Mouse (Mus musculus): Measurements from ENCODE around the gene Gab2. TPM values are rescaled to one million over a fixed set of nuclear protein-coding genes. Genes with fewer than 3 reads are reported as not detected.
"Not testable (repeated sequence)": the region's sequence is repeated elsewhere in the genome, so short reads cannot be mapped to it uniquely, and the experiment has no call there.

Gene Gab2
- polyA plus RNA-seq, 1 experiment from 2014 or later = 5.4 TPM

GRCm38 (mm10) chr7:97210064-97210685 lies 128.8 kb downstream of the Gab2 start:
- Histone ChIP-seq H3K9ac (ENCODE audit: low read depth, low read length) (no peak overlapping the region), H3K27me3 (replicated peaks; ENCODE audit: control insufficient read depth, insufficient read depth, low read length) (no peaks in the 10 kb centered on the region), H3K9me3 (ENCODE audit: control insufficient read depth, low read length) (no peaks in the 10 kb centered on the region), H3K4me2 (ENCODE audit: low read depth, low read length) (no peak overlapping the region), H3K36me3 (ENCODE audit: control insufficient read depth, insufficient read depth, low read length) (no peaks in the 10 kb centered on the region), H3K4me1 (ENCODE audit: control insufficient read depth, insufficient read depth, low read length) (peaks cover 6% of the 10 kb centered on the region; the same call in 1 of the 2 replicates), H3K4me3 (ENCODE audit: low read length) (no peak overlapping the region), H3K27ac (ENCODE audit: low read length) (no peak overlapping the region)
- ATAC-seq = no peak

GRCm38 (mm10) chr7:97211117-97211516 lies 129.7 kb downstream of the Gab2 start:
- Histone ChIP-seq H3K4me2 (ENCODE audit: low read depth, low read length) (no peak overlapping the region), H3K4me1 (ENCODE audit: control insufficient read depth, insufficient read depth, low read length) (peaks cover 6% of the 10 kb centered on the region; the same call in 1 of the 2 replicates), H3K36me3 (ENCODE audit: control insufficient read depth, insufficient read depth, low read length) (no peaks in the 10 kb centered on the region), H3K4me3 (ENCODE audit: low read length) (no peak overlapping the region), H3K27me3 (replicated peaks; ENCODE audit: control insufficient read depth, insufficient read depth, low read length) (no peaks in the 10 kb centered on the region), H3K27ac (ENCODE audit: low read length) (no peak overlapping the region), H3K9me3 (ENCODE audit: control insufficient read depth, low read length) (no peaks in the 10 kb centered on the region), H3K9ac (ENCODE audit: low read depth, low read length) (no peak overlapping the region)
- no peak for ATAC-seq
- 74% methylated on average over 4 of the region's 4 CpGs for WGBS

GRCm38 (mm10) chr7:97223836-97224235 lies 142.4 kb downstream of the Gab2 start:
- no peaks in the 10 kb centered on the region for H3K36me3 ChIP-seq (ENCODE audit: control insufficient read depth, insufficient read depth, low read length)
- no peak overlapping the region for H3K27ac ChIP-seq (ENCODE audit: low read length)
- 84% methylated on average over 2 of the region's 2 CpGs for WGBS
- H3K4me1 ChIP-seq (ENCODE audit: control insufficient read depth, insufficient read depth, low read length) = no peaks in the 10 kb centered on the region
- no peak overlapping the region for H3K9ac ChIP-seq (ENCODE audit: low read depth, low read length)
- ATAC-seq = no peak
- no peak overlapping the region for H3K4me2 ChIP-seq (ENCODE audit: low read depth, low read length)
- no peaks in the 10 kb centered on the region for H3K27me3 ChIP-seq (replicated peaks; ENCODE audit: control insufficient read depth, insufficient read depth, low read length)
- H3K9me3 ChIP-seq (ENCODE audit: control insufficient read depth, low read length) = no peaks in the 10 kb centered on the region
- no peak overlapping the region for H3K4me3 ChIP-seq (ENCODE audit: low read length)

- peaks cover 3% of the 10 kb centered on the region; the same call in 1 of the 2 replicates for H3K4me1 ChIP-seq (ENCODE audit: control insufficient read depth, insufficient read depth, low read length)
- 73% methylated on average over 2 of the region's 2 CpGs for WGBS
- no peak overlapping the region for H3K4me2 ChIP-seq (ENCODE audit: low read depth, low read length)
- no peaks in the 10 kb centered on the region for H3K27me3 ChIP-seq (replicated peaks; ENCODE audit: control insufficient read depth, insufficient read depth, low read length)
- no peaks in the 10 kb centered on the region for H3K9me3 ChIP-seq (ENCODE audit: control insufficient read depth, low read length)
- H3K27ac ChIP-seq (ENCODE audit: low read length) = no peak overlapping the region
- no peak overlapping the region for H3K4me3 ChIP-seq (ENCODE audit: low read length)
- no peaks in the 10 kb centered on the region for H3K36me3 ChIP-seq (ENCODE audit: control insufficient read depth, insufficient read depth, low read length)
- no peak overlapping the region for H3K9ac ChIP-seq (ENCODE audit: low read depth, low read length)
- ATAC-seq = no peak
These were observed 164.0 kb downstream of the Gab2 start for GRCm38 (mm10) chr7:97245261-97245949.

- H3K9me3 ChIP-seq (ENCODE audit: control insufficient read depth, low read length); H3K27ac ChIP-seq (ENCODE audit: low read length); H3K9ac ChIP-seq (ENCODE audit: low read depth, low read length); H3K4me2 ChIP-seq (ENCODE audit: low read depth, low read length); H3K27me3 ChIP-seq (replicated peaks; ENCODE audit: control insufficient read depth, insufficient read depth, low read length); ATAC-seq; H3K4me3 ChIP-seq (ENCODE audit: low read length); H3K4me1 ChIP-seq (ENCODE audit: control insufficient read depth, insufficient read depth, low read length); H3K36me3 ChIP-seq (ENCODE audit: control insufficient read depth, insufficient read depth, low read length): not testable (repeated sequence)
- 67% methylated on average over 2 of the region's 2 CpGs for WGBS
These were observed 164.7 kb downstream of the Gab2 start for GRCm38 (mm10) chr7:97245950-97246578.

GRCm38 (mm10) chr7:97247661-97248060 lies 166.3 kb downstream of the Gab2 start:
- Histone ChIP-seq H3K4me2 (ENCODE audit: low read depth, low read length) (no peak overlapping the region), H3K27ac (ENCODE audit: low read length) (no peak overlapping the region), H3K27me3 (replicated peaks; ENCODE audit: control insufficient read depth, insufficient read depth, low read length) (no peaks in the 10 kb centered on the region), H3K9me3 (ENCODE audit: control insufficient read depth, low read length) (no peaks in the 10 kb centered on the region), H3K4me3 (ENCODE audit: low read length) (no peak overlapping the region), H3K36me3 (ENCODE audit: control insufficient read depth, insufficient read depth, low read length) (no peaks in the 10 kb centered on the region), H3K9ac (ENCODE audit: low read depth, low read length) (no peak overlapping the region), H3K4me1 (ENCODE audit: control insufficient read depth, insufficient read depth, low read length) (peaks cover 3% of the 10 kb centered on the region; the same call in 1 of the 2 replicates)
- ATAC-seq = no peak
- 39% methylated on average over 1 of the region's 1 CpGs for WGBS

- Histone ChIP-seq H3K36me3 (ENCODE audit: control insufficient read depth, insufficient read depth, low read length) (no peaks in the 10 kb centered on the region), H3K9me3 (ENCODE audit: control insufficient read depth, low read length) (no peaks in the 10 kb centered on the region), H3K4me1 (ENCODE audit: control insufficient read depth, insufficient read depth, low read length) (peaks cover 3% of the 10 kb centered on the region; the same call in 1 of the 2 replicates), H3K4me2 (ENCODE audit: low read depth, low read length) (no peak overlapping the region), H3K27me3 (replicated peaks; ENCODE audit: control insufficient read depth, insufficient read depth, low read length) (no peaks in the 10 kb centered on the region), H3K27ac (ENCODE audit: low read length) (no peak overlapping the region), H3K9ac (ENCODE audit: low read depth, low read length) (no peak overlapping the region), H3K4me3 (ENCODE audit: low read length) (no peak overlapping the region)
- 60% methylated on average over 5 of the region's 5 CpGs for WGBS
- no peak for ATAC-seq
These were observed 166.8 kb downstream of the Gab2 start for GRCm38 (mm10) chr7:97248136-97248535.

GRCm38 (mm10) chr7:97251638-97252037 lies 170.3 kb downstream of the Gab2 start:
- Histone ChIP-seq H3K27me3 (replicated peaks; ENCODE audit: control insufficient read depth, insufficient read depth, low read length) (no peaks in the 10 kb centered on the region), H3K4me2 (ENCODE audit: low read depth, low read length) (no peak overlapping the region), H3K27ac (ENCODE audit: low read length) (no peak overlapping the region), H3K9me3 (ENCODE audit: control insufficient read depth, low read length) (no peaks in the 10 kb centered on the region), H3K9ac (ENCODE audit: low read depth, low read length) (no peak overlapping the region), H3K4me3 (ENCODE audit: low read length) (no peak overlapping the region), H3K4me1 (ENCODE audit: control insufficient read depth, insufficient read depth, low read length) (peaks cover 3% of the 10 kb centered on the region; the same call in 1 of the 2 replicates), H3K36me3 (ENCODE audit: control insufficient read depth, insufficient read depth, low read length) (no peaks in the 10 kb centered on the region)
- ATAC-seq = no peak
- WGBS = 43% methylated on average over 2 of the region's 2 CpGs

- no peak overlapping the region for H3K9ac ChIP-seq (ENCODE audit: low read depth, low read length)
- H3K27ac ChIP-seq (ENCODE audit: low read length) = no peak overlapping the region
- ATAC-seq = no peak
- no peak overlapping the region for H3K4me3 ChIP-seq (ENCODE audit: low read length)
- H3K4me2 ChIP-seq (ENCODE audit: low read depth, low read length) = no peak overlapping the region
- no peaks in the 10 kb centered on the region for H3K9me3 ChIP-seq (ENCODE audit: control insufficient read depth, low read length)
- H3K27me3 ChIP-seq (replicated peaks; ENCODE audit: control insufficient read depth, insufficient read depth, low read length) = no peaks in the 10 kb centered on the region
- no peaks in the 10 kb centered on the region for H3K36me3 ChIP-seq (ENCODE audit: control insufficient read depth, insufficient read depth, low read length)
- H3K4me1 ChIP-seq (ENCODE audit: control insufficient read depth, insufficient read depth, low read length) = no peaks in the 10 kb centered on the region; the same call in 1 of the 2 replicates
- 62% methylated on average over 1 of the region's 1 CpGs for WGBS
These were observed 181.2 kb downstream of the Gab2 start for GRCm38 (mm10) chr7:97262541-97262940.
